Mouse (Mus musculus) liver, embryonic 11.5 days (tissue): ENCODE measurements at regions not wholly inside any gene's neighbourhood (a gene's known extent, or its start where the extent isn't known, plus 50 kb on each side); places are given as distances from the start of the nearest gene placed in this dataset.
A peak's percentile ranks its signal among the peaks of the same experiment; 100 is the strongest.

Experiments used
- ATAC-seq: fragments of 200-750 bp; cut with Nextera tagmentation; replicated peaks from 2 replicates; pipeline ENCODE4 v1.8.0; 2017; ENCODE audit warnings: moderate number of reproducible peaks, mild to moderate bottlenecking, moderate TSS enrichment, moderate library complexity; ENCODE audit not compliant: low FRiP score
- DNase-seq: peaks from one replicate; pipeline ENCODE4 v3.0.0-alpha.2; 2017; ENCODE audit warnings: low spot score
- H3K27ac ChIP-seq: fragments of 300-500 bp; sonication (generic); 2 replicates; pipeline ENCODE4 v1.5.1; 2014; ENCODE audit warnings: mild to moderate bottlenecking, low read depth, low read length, control low read depth
- H3K27me3 ChIP-seq: fragments of 300-500 bp; sonication (generic); replicated peaks from 2 replicates; pipeline ENCODE4 v1.6.1; 2014; ENCODE audit warnings: low read length, mixed read lengths; ENCODE audit not compliant: control insufficient read depth, insufficient read depth
- H3K36me3 ChIP-seq: fragments of 300-500 bp; sonication (generic); 2 replicates; pipeline ENCODE4 v1.6.1; 2014; ENCODE audit warnings: mild to moderate bottlenecking, low read length, moderate library complexity, mixed read lengths; ENCODE audit not compliant: control insufficient read depth, insufficient read depth
- H3K4me1 ChIP-seq: fragments of 300-500 bp; sonication (generic); replicated peaks from 2 replicates; pipeline ENCODE4 v1.6.1; 2014; ENCODE audit warnings: low read length, mixed read lengths; ENCODE audit not compliant: control insufficient read depth, insufficient read depth
- H3K4me2 ChIP-seq: fragments of 300-500 bp; sonication (generic); 2 replicates; pipeline ENCODE4 v1.6.1; 2014; ENCODE audit warnings: mild to moderate bottlenecking, control low read depth, moderate library complexity
- H3K4me3 ChIP-seq: fragments of 300-500 bp; sonication (generic); 2 replicates; pipeline ENCODE4 v1.5.1; 2014; ENCODE audit warnings: low read depth, low read length, control low read depth
- H3K9ac ChIP-seq: fragments of 300-500 bp; sonication (generic); 2 replicates; pipeline ENCODE4 v1.6.1; 2014; ENCODE audit warnings: low read depth, low read length, control low read depth
- H3K9me3 ChIP-seq: fragments of 300-500 bp; sonication (generic); 2 replicates; pipeline ENCODE4 v1.6.1; 2016; ENCODE audit warnings: low read length, inconsistent platforms, mixed read lengths; ENCODE audit not compliant: control insufficient read depth
- whole genome bisulfite sequencing: fragments of 180-500 bp; shearing (Covaris S2); extraction: QIAGEN DNeasy Blood & Tissue Kit; methylation state at CpG from one replicate; pipeline ENCODE4 v1.1.7; 2014; 5-methylcytosine and 5-hydroxymethylcytosine counted together

DNA sequence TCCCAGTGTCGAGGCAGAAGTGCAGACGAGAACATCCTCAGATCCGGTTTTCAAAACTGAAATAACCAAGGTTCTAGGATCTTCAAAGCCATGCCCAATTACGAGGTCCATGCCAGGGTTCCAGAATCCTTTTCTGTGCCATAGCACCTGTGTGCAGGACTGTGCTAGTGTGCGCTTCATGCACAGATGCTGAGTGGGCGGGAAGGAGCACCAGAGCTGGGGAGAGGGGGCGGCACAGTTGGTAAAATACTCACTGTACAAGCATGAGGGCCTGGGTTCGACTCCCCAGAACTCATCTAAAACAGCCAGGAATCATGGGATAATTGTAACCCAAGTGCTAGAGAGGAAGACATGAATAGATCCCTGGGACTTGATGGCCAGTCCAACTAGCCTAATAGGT, 108.4 kb upstream of the Dio3 start:
- H3K4me3 ChIP-seq: no peak overlapping the region
- WGBS: 78% methylated on average over 8 of the region's 8 CpGs

DNA sequence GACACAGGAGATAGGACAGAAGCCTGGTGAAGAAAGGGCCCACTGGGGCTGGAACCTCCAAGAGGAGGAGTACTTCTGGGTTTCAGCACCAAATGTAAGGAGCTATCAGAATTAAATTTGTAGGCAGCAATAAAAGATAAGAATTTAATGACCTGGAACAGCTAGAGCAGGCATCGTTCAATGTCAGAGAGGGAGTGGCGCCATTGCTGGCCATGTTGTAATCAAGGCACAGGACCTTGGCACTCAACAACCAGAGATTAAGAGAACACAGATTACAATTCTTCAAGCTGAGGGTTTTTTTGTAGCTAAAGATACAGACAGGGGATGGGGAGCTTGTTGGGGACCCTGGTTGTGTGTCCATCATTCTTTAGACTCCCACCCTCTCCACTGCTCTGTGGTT, 101.0 kb upstream of the Dio3 start:
- no peaks in the 10 kb centered on the region for H3K9me3 ChIP-seq
- H3K27me3 ChIP-seq: no peaks in the 10 kb centered on the region
- H3K27ac ChIP-seq: no peak overlapping the region
- H3K9ac ChIP-seq: no peak overlapping the region
- 90% methylated on average over 2 of the region's 2 CpGs for WGBS
- H3K36me3 ChIP-seq: no peaks in the 10 kb centered on the region
- DNase-seq (no peak), ATAC-seq (no peak)
- H3K4me2 ChIP-seq: no peak overlapping the region
- H3K4me3 ChIP-seq: no peak overlapping the region
- H3K4me1 ChIP-seq: no peaks in the 10 kb centered on the region

More for the DNA sequence above, 108.4 kb upstream of the Dio3 start:
- no peaks in the 10 kb centered on the region for H3K27me3 ChIP-seq
- no peak overlapping the region for H3K9ac ChIP-seq
- DNase-seq (no peak), ATAC-seq (no peak)
- no peak overlapping the region for H3K27ac ChIP-seq
- no peak overlapping the region for H3K4me2 ChIP-seq
- H3K4me1 ChIP-seq: no peaks in the 10 kb centered on the region
- no peaks in the 10 kb centered on the region for H3K9me3 ChIP-seq
- H3K36me3 ChIP-seq: no peaks in the 10 kb centered on the region

DNA sequence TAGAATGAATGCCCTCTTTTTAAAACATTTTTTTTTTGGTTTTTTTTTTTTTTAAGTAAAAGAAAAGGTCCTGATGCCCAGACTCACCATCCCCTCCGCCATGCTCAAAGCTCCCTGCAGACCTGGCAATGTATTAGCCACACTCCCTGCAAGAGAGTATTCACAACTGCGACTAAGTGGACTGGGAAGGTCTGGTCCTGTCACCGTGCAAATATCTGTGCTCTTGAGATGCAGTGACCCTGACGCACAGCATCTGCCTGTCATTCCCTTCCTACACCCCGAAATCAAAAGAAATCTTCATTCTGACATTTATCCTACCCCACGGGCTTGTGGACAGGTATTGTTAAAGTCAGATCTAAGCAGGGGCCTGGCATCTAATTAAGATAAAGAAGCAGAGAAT, 95.4 kb upstream of the Dio3 start:
- WGBS: 67% methylated on average over 6 of the region's 6 CpGs
- H3K4me3 ChIP-seq: no peak overlapping the region

DNA sequence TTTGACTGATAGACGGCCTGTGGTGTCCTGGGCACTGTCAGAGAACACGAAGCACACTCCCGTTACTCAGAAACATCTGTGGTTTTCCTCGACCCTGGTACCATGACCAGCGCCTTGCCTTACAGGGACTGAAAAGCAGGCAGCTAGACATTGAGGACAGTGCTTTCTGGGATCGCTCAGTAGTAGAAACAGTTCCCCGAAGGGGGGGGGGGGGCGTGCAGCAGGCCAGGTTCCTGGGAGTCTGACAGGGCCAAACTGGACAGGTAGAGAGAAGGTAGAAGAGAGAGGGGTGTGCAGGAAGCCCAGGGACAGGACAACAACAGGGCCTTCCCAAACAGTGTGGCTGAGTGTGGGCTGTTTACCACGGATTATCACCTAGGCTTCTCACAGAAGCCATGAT, 93.5 kb upstream of the Dio3 start:
- no peaks in the 10 kb centered on the region for H3K9me3 ChIP-seq
- H3K27me3 ChIP-seq: peaks cover 45% of the 10 kb centered on the region
- no peak overlapping the region for H3K4me3 ChIP-seq
- no peak overlapping the region for H3K27ac ChIP-seq
- 51% methylated on average over 9 of the region's 9 CpGs for WGBS
- no peak overlapping the region for H3K9ac ChIP-seq
- ATAC-seq: no peak
- DNase-seq: no peak
- no peak overlapping the region for H3K4me2 ChIP-seq
- no peaks in the 10 kb centered on the region for H3K36me3 ChIP-seq
- H3K4me1 ChIP-seq: peaks cover 2% of the 10 kb centered on the region; the same call in 1 of the 2 replicates

More for the DNA sequence above, 95.4 kb upstream of the Dio3 start:
- peaks cover 29% of the 10 kb centered on the region for H3K27me3 ChIP-seq
- no peak overlapping the region for H3K9ac ChIP-seq
- H3K4me2 ChIP-seq: no peak overlapping the region
- no peaks in the 10 kb centered on the region for H3K36me3 ChIP-seq
- ATAC-seq (no peak), DNase-seq (no peak)
- no peak overlapping the region for H3K27ac ChIP-seq
- H3K9me3 ChIP-seq: no peaks in the 10 kb centered on the region
- peaks cover 2% of the 10 kb centered on the region; the same call in 1 of the 2 replicates for H3K4me1 ChIP-seq

DNA sequence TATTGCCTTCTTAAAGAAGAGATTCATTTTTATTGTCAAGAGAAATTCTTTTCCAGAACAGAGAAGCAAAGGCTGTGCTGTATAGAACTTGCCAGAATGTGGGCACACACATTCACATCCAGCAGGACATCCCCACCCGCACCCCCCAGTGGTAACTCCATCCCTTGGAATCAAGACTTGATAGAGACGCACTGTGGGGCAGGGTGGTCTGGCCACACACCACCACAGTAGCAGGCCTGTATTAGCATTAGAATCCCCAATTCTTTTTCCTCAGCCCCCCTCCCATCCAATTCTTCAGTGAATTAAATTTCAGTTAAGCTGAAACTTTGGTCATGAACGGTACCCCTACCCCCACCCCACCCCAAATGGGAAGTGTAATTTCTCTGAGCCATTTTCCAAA, 92.5 kb upstream of the Dio3 start:
- Histone ChIP-seq H3K9me3 (no peaks in the 10 kb centered on the region), H3K4me1 (peaks cover 2% of the 10 kb centered on the region; the same call in 1 of the 2 replicates), H3K36me3 (no peaks in the 10 kb centered on the region), H3K4me3 (no peak overlapping the region), H3K27ac (no peak overlapping the region), H3K4me2 (no peak overlapping the region), H3K27me3 (peaks cover 52% of the 10 kb centered on the region), H3K9ac (no peak overlapping the region)
- 42% methylated on average over 3 of the region's 3 CpGs for WGBS
- ATAC-seq: no peak
- DNase-seq: no peak

DNA sequence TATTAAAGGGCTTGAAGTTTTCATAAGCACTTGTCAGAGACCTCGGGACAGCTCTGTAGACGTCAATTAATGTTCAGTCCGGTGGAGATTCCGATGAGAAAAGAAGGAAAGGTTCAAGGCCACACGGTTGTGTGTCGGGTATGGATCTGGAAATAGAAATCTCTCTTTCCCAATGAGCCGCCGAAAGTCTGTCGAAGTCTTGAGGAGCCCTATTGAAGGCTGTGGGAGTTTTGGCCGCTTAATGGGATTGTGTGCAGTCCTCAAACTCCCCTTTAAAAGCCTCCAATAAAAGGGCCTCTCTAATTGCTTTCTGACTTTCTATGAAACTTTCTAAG, 92.0 kb upstream of the Dio3 start:
- peaks cover 2% of the 10 kb centered on the region; the same call in 1 of the 2 replicates for H3K4me1 ChIP-seq
- ATAC-seq: no peak
- H3K9ac ChIP-seq: no peak overlapping the region
- H3K4me3 ChIP-seq: no peak overlapping the region
- H3K4me2 ChIP-seq: no peak overlapping the region
- H3K27ac ChIP-seq: no peak overlapping the region
- 19% methylated on average over 10 of the region's 10 CpGs for WGBS
- peaks cover 54% of the 10 kb centered on the region for H3K27me3 ChIP-seq
- H3K9me3 ChIP-seq: no peaks in the 10 kb centered on the region
- DNase-seq: no peak
- no peaks in the 10 kb centered on the region for H3K36me3 ChIP-seq

DNA sequence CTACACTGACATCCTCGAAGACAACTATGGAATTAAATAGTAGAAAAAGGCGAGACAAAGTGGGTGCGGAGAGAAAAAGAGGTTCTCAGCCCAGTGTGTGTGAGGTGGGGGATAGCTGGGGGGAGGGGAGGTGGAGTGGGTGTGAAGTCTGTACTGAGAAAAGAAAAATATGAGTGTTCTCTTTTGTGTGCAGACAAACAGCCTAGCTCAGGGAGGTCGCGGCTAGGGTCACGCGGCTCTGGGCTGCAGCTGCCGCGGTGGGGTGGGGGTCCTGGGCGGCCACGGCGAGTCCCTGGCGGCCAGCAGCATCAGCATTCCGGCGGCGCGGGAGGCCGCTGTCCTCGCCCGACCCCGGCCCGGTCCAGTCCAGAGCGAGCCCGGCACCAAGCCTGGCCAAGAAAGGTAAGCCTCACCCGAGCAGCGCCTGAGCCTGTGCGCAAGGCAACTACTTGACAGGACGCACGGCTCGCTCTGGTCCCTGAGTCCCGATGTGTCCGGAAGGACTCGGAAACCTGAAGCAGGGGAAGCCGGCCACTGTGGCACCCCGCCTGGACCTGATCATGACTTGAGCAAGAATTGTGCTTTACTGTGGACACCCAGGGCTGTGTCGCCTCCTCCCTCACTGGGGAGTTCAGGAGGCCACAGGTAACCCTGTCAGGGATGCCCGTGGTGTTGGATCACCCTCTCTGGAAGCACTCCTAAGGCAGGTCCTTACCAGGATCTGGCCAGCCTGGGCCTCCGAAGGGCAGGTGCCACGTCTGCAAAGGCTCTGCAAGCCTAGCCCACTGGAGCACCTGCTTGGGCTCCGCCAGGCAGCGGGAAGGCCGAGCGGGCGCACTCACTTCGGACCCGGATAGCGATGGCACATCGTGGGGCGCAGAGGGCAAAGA, 91.4 kb upstream of the Dio3 start:
- ATAC-seq: peak; percentile 31; the same call in 1 of the 2 replicates
- Histone ChIP-seq H3K4me2 (peak overlapping the region; percentile 40), H3K4me1 (peaks cover 2% of the 10 kb centered on the region; the same call in 1 of the 2 replicates), H3K4me3 (peak overlapping the region; percentile 23), H3K9ac (no peak overlapping the region), H3K36me3 (no peaks in the 10 kb centered on the region), H3K27me3 (peaks cover 59% of the 10 kb centered on the region), H3K27ac (no peak overlapping the region), H3K9me3 (no peaks in the 10 kb centered on the region)
- DNase-seq: peak; percentile 41
- 4% methylated on average over 49 of the region's 49 CpGs for WGBS

DNA sequence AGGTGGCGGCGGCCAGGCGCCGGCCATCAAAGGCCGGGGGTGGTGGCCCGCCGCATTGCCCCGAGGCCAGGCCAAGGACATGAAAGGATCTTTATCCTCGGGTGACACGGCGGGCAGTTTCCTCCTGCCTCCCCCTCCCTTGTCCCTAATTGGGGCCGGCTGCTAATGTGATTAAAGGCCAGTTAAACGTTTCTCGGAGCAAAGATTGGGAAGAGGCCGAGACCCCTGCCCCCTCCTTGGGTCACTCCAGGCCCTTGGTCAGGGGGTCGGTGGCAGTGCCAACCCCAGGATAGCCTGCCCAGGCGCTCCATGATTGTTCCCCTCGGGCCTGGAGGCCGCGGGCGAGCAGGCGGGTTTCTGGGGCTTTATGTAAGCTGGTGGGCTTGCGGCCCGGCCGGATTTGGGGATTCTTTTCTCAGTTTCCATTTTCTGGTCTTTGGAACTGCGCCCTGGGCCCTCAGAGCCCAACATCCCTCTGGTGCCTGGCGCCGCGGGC, 90.7 kb upstream of the Dio3 start:
- H3K4me3 ChIP-seq: peak overlapping the region; percentile 23
- no peak overlapping the region for H3K9ac ChIP-seq
- H3K4me1 ChIP-seq: peaks cover 2% of the 10 kb centered on the region; the same call in 1 of the 2 replicates
- H3K36me3 ChIP-seq: no peaks in the 10 kb centered on the region
- H3K4me2 ChIP-seq: peak overlapping the region; percentile 40
- no peak overlapping the region for H3K27ac ChIP-seq
- no peaks in the 10 kb centered on the region for H3K9me3 ChIP-seq
- H3K27me3 ChIP-seq: peaks cover 59% of the 10 kb centered on the region
- WGBS: 4% methylated on average over 29 of the region's 29 CpGs
- DNase-seq: no peak
- ATAC-seq: 0 out of 2 replicates have a peak, but pooled peaks have one; percentile 20
